Mouse (Mus musculus) Muller cell, postnatal 12 days (primary cell): Measurements from ENCODE around the gene Osbpl2.

Experiments used
- DNase-seq: peaks from one replicate; pipeline ENCODE4 v3.0.0-alpha.2; 2015; ENCODE audit errors: inconsistent ontology term

The Osbpl2 gene

GRCm38 (mm10) chr2:180118661-180119438 lies at the start of gene Osbpl2:
Osbpl2 (plus strand) TSS chr2:180119306.
- DNase-seq, result peak; percentile 100

- DNase-seq, result no peak
These were observed 49.2 kb upstream of the Osbpl2 start for GRCm38 (mm10) chr2:180069770-180070480.

- DNase-seq, result peak; percentile 95
These were observed 48.3 kb upstream of the Osbpl2 start, which contains the start of gene Mtg2 for GRCm38 (mm10) chr2:180070481-180071453. Mtg2 (plus strand) TSS chr2:180070588.

GRCm38 (mm10) chr2:180071671-180072070 lies 47.4 kb upstream of the Osbpl2 start:
- no peak for DNase-seq

GRCm38 (mm10) chr2:180072886-180073285 lies 46.2 kb upstream of the Osbpl2 start:
- DNase-seq, result no peak

GRCm38 (mm10) chr2:180077622-180078021 lies 41.5 kb upstream of the Osbpl2 start:
- DNase-seq, result no peak

GRCm38 (mm10) chr2:180080680-180081079 lies 38.4 kb upstream of the Osbpl2 start:
- peak; percentile 25 for DNase-seq

- DNase-seq, result no peak
These were observed 36.0 kb upstream of the Osbpl2 start for GRCm38 (mm10) chr2:180083063-180083462.

GRCm38 (mm10) chr2:180084565-180084964 lies 34.5 kb upstream of the Osbpl2 start:
- peak; percentile 57 for DNase-seq

GRCm38 (mm10) chr2:180085926-180086636 lies 33.0 kb upstream of the Osbpl2 start:
- DNase-seq, result peak; percentile 77

GRCm38 (mm10) chr2:180086637-180087027 lies 32.5 kb upstream of the Osbpl2 start:
- DNase-seq, result no peak

GRCm38 (mm10) chr2:180087472-180087871 lies 31.6 kb upstream of the Osbpl2 start:
- DNase-seq, result no peak

GRCm38 (mm10) chr2:180090285-180090684 lies 28.8 kb upstream of the Osbpl2 start:
- DNase-seq, result no peak

GRCm38 (mm10) chr2:180095711-180096110 lies 23.4 kb upstream of the Osbpl2 start:
- DNase-seq, result no peak

GRCm38 (mm10) chr2:180097585-180097984 lies 21.5 kb upstream of the Osbpl2 start:
- DNase-seq, result no peak

GRCm38 (mm10) chr2:180098167-180098566 lies 20.9 kb upstream of the Osbpl2 start:
- no peak for DNase-seq

- DNase-seq, result no peak
These were observed 19.6 kb upstream of the Osbpl2 start for GRCm38 (mm10) chr2:180099529-180099928.

GRCm38 (mm10) chr2:180103151-180103977 lies 15.7 kb upstream of the Osbpl2 start:
- no peak for DNase-seq

GRCm38 (mm10) chr2:180103978-180104658 lies 15.0 kb upstream of the Osbpl2 start, which contains the start of gene Hrh3:
Hrh3 (minus strand) TSS chr2:180104488.
- DNase-seq, result peak; percentile 85
